Mouse (Mus musculus) limb, embryonic 15.5 days (tissue): ENCODE data around the gene Elac2. TPM values are rescaled to one million over a fixed set of nuclear protein-coding genes. Genes with fewer than 3 reads are reported as not detected.
A peak's percentile ranks its signal among the peaks of the same experiment; 100 is the strongest.

Experiments used
- ATAC-seq: fragments of 200-750 bp; cut with Nextera tagmentation; 2 replicates; pipeline ENCODE4 v1.8.0; 2017; ENCODE audit warnings: low read depth, moderate TSS enrichment; ENCODE audit not compliant: insufficient number of reproducible peaks, low FRiP score, low TSS enrichment
- H3K27ac ChIP-seq: fragments of 300-500 bp; sonication (generic); 2 replicates; pipeline ENCODE4 v1.5.1; 2015; ENCODE audit warnings: moderate library complexity, mild to moderate bottlenecking, inconsistent platforms
- H3K27me3 ChIP-seq: fragments of 300-500 bp; sonication (generic); 2 replicates; pipeline ENCODE4 v1.6.1; 2015; ENCODE audit warnings: inconsistent platforms
- H3K36me3 ChIP-seq: fragments of 300-500 bp; sonication (generic); 2 replicates; pipeline ENCODE4 v1.6.1; 2015; ENCODE audit warnings: inconsistent platforms
- H3K4me1 ChIP-seq: fragments of 300-500 bp; sonication (generic); 2 replicates; pipeline ENCODE4 v1.6.1; 2015; ENCODE audit warnings: inconsistent platforms
- H3K4me2 ChIP-seq: fragments of 300-500 bp; sonication (generic); 2 replicates; pipeline ENCODE4 v1.6.1; 2015; ENCODE audit warnings: mild to moderate bottlenecking, inconsistent platforms
- H3K4me3 ChIP-seq: fragments of 300-500 bp; sonication (generic); 2 replicates; pipeline ENCODE4 v1.5.1; 2015; ENCODE audit warnings: mild to moderate bottlenecking, inconsistent platforms
- H3K9ac ChIP-seq: fragments of 300-500 bp; sonication (generic); 2 replicates; pipeline ENCODE4 v1.6.1; 2015; ENCODE audit warnings: inconsistent platforms
- H3K9me3 ChIP-seq: fragments of 300-500 bp; sonication (generic); 2 replicates; pipeline ENCODE4 v1.6.1; 2016; ENCODE audit warnings: inconsistent platforms
- WGBS: fragments of 180-500 bp; shearing (Covaris S2); methylation state at CpG from one replicate; pipeline ENCODE4 v1.1.7; 2015; 5-methylcytosine and 5-hydroxymethylcytosine counted together
- polyA plus RNA-seq: library from polyadenylated mRNA; unstranded; fragments of >200 nt; fragmentation: Nextera tagmentation; extraction: Ambion mirVana; gene quantifications from 2 replicates; pipeline ENCODE4 v1.2.1, GENCODE M21; 2015

Elac2 gene
- polyA plus RNA-seq, 1 experiment from 2014 or later: 23.9 TPM

- no peaks in the 10 kb centered on the region for H3K36me3 ChIP-seq
- H3K4me3 ChIP-seq: no peak overlapping the region
- no peak for ATAC-seq
- H3K9me3 ChIP-seq: no peaks in the 10 kb centered on the region
- no peaks in the 10 kb centered on the region for H3K27me3 ChIP-seq
- no peaks in the 10 kb centered on the region for H3K4me1 ChIP-seq
- H3K9ac ChIP-seq: no peak overlapping the region
- no peak overlapping the region for H3K27ac ChIP-seq
- H3K4me2 ChIP-seq: no peak overlapping the region
- 62% methylated on average over 5 of the region's 5 CpGs for WGBS
These were observed 49.2 kb downstream of the Elac2 start for GRCm38 (mm10) chr11:65028049-65028448.

GRCm38 (mm10) chr11:65030201-65030600, 51.4 kb downstream of the Elac2 start:
- 70% methylated on average over 1 of the region's 1 CpGs for WGBS
- Histone ChIP-seq H3K27me3 (no peaks in the 10 kb centered on the region), H3K9me3 (no peaks in the 10 kb centered on the region), H3K4me2 (no peak overlapping the region), H3K27ac (no peak overlapping the region), H3K36me3 (no peaks in the 10 kb centered on the region), H3K4me3 (no peak overlapping the region), H3K4me1 (no peaks in the 10 kb centered on the region), H3K9ac (no peak overlapping the region)
- ATAC-seq: no peak

GRCm38 (mm10) chr11:65032221-65032620, 53.4 kb downstream of the Elac2 start:
- ATAC-seq: no peak
- WGBS: 89% methylated on average over 7 of the region's 7 CpGs

GRCm38 (mm10) chr11:65038996-65039395, 60.2 kb downstream of the Elac2 start:
- no peaks in the 10 kb centered on the region for H3K9me3 ChIP-seq
- H3K4me1 ChIP-seq: 0 out of 2 replicates have a peak, but pooled peaks cover 13% of the 10 kb centered on the region
- H3K27ac ChIP-seq: no peak overlapping the region
- no peak overlapping the region for H3K4me3 ChIP-seq
- no peak overlapping the region for H3K9ac ChIP-seq
- H3K36me3 ChIP-seq: no peaks in the 10 kb centered on the region
- H3K4me2 ChIP-seq: no peak overlapping the region
- 36% methylated on average over 2 of the region's 2 CpGs for WGBS
- no peaks in the 10 kb centered on the region for H3K27me3 ChIP-seq
- ATAC-seq: no peak

More at GRCm38 (mm10) chr11:65032221-65032620, 53.4 kb downstream of the Elac2 start:
- Histone ChIP-seq H3K4me1 (no peaks in the 10 kb centered on the region), H3K36me3 (no peaks in the 10 kb centered on the region), H3K4me3 (no peak overlapping the region), H3K27ac (no peak overlapping the region), H3K9me3 (no peaks in the 10 kb centered on the region), H3K4me2 (no peak overlapping the region), H3K9ac (no peak overlapping the region), H3K27me3 (no peaks in the 10 kb centered on the region)

GRCm38 (mm10) chr11:65039517-65040095, 60.8 kb downstream of the Elac2 start:
- H3K27ac ChIP-seq: no peak overlapping the region
- H3K4me3 ChIP-seq: no peak overlapping the region
- H3K4me2 ChIP-seq: no peak overlapping the region
- 56% methylated on average over 12 of the region's 12 CpGs for WGBS
- H3K9me3 ChIP-seq: no peaks in the 10 kb centered on the region
- H3K36me3 ChIP-seq: no peaks in the 10 kb centered on the region
- H3K9ac ChIP-seq: no peak overlapping the region
- H3K4me1 ChIP-seq: 0 out of 2 replicates have a peak, but pooled peaks cover 13% of the 10 kb centered on the region
- H3K27me3 ChIP-seq: no peaks in the 10 kb centered on the region
- ATAC-seq: no peak

- 64% methylated on average over 6 of the region's 6 CpGs for WGBS
These were observed 61.7 kb downstream of the Elac2 start for GRCm38 (mm10) chr11:65040556-65040955.

GRCm38 (mm10) chr11:65049090-65049489, 70.3 kb downstream of the Elac2 start:
- no peaks in the 10 kb centered on the region for H3K27me3 ChIP-seq
- H3K9me3 ChIP-seq: no peaks in the 10 kb centered on the region
- H3K36me3 ChIP-seq: no peaks in the 10 kb centered on the region
- 54% methylated on average over 7 of the region's 7 CpGs for WGBS
- H3K9ac ChIP-seq: no peak overlapping the region
- H3K4me1 ChIP-seq: peaks cover 6% of the 10 kb centered on the region
- H3K27ac ChIP-seq: 0 out of 2 replicates have a peak overlapping the region, but pooled peaks have one; percentile 43
- no peak overlapping the region for H3K4me3 ChIP-seq
- ATAC-seq: no peak
- 0 out of 2 replicates have a peak overlapping the region, but pooled peaks have one; percentile 5 for H3K4me2 ChIP-seq

More at GRCm38 (mm10) chr11:65040556-65040955, 61.7 kb downstream of the Elac2 start:
- H3K36me3 ChIP-seq: no peaks in the 10 kb centered on the region
- no peak overlapping the region for H3K27ac ChIP-seq
- no peak for ATAC-seq
- H3K4me3 ChIP-seq: no peak overlapping the region
- H3K9me3 ChIP-seq: no peaks in the 10 kb centered on the region
- H3K9ac ChIP-seq: no peak overlapping the region
- H3K4me1 ChIP-seq: 0 out of 2 replicates have a peak, but pooled peaks cover 13% of the 10 kb centered on the region
- no peaks in the 10 kb centered on the region for H3K27me3 ChIP-seq
- no peak overlapping the region for H3K4me2 ChIP-seq

GRCm38 (mm10) chr11:65050819-65051218, 72.0 kb downstream of the Elac2 start:
- WGBS: 88% methylated on average over 5 of the region's 5 CpGs
- Histone ChIP-seq H3K4me2 (no peak overlapping the region), H3K4me3 (no peak overlapping the region), H3K9ac (no peak overlapping the region), H3K36me3 (no peaks in the 10 kb centered on the region), H3K9me3 (no peaks in the 10 kb centered on the region), H3K4me1 (peaks cover 6% of the 10 kb centered on the region), H3K27ac (no peak overlapping the region), H3K27me3 (no peaks in the 10 kb centered on the region)
- no peak for ATAC-seq

Other genes with a start within 250 kb of the Elac2 start
- 0.18 TPM in 1 of 2 replicates, not detected in the other for gene 1700086D15Rik, start 180.9 kb downstream of the Elac2 start, polyA plus RNA-seq
- 5.5 and 6.0 TPM in 2 replicates for gene Arhgap44, start 183.9 kb downstream of the Elac2 start, polyA plus RNA-seq